Mouse (Mus musculus): ENCODE measurements around the gene Abraxas1.

- no peak for TF ChIP-seq POLR2A (IDR thresholded peaks at IDR 0.05; ENCODE audit: control insufficient read depth in 1 of 2, insufficient read depth in 1 of 2, low read depth in 1 of 2, low read length in 2 of 2, poor library complexity in 1 of 2)
- TF ChIP-seq POLR2AphosphoS2 (IDR thresholded peaks at IDR 0.05; ENCODE audit: low read length), result no peak
- no peak for TF ChIP-seq JUND (IDR thresholded peaks at IDR 0.05; ENCODE audit: low read depth, low read length)
- no peak for TF ChIP-seq GATA1 (IDR thresholded peaks at IDR 0.05; ENCODE audit: low read depth, low read length)
- no peak for TF ChIP-seq CTCF (IDR thresholded peaks at IDR 0.05 in 2 of 3, conservative IDR thresholded peaks at IDR 0.05 in 1 of 3; ENCODE audit: control insufficient read depth in 1 of 3, insufficient read depth in 1 of 3, low read depth in 2 of 3, low read length in 3 of 3, poor library complexity in 1 of 3, severe bottlenecking in 1 of 3)
- no peak for TF ChIP-seq NELFE (IDR thresholded peaks at IDR 0.05; ENCODE audit: low read depth, low read length)
- TF ChIP-seq EP300 (IDR thresholded peaks at IDR 0.05; ENCODE audit: low read depth in 1 of 2, low read length in 2 of 2), result no peak
- TF ChIP-seq E2F4 (IDR thresholded peaks at IDR 0.05; ENCODE audit: borderline replicate concordance, low read depth, low read length), result no peak
- TF ChIP-seq TCF12 (IDR thresholded peaks at IDR 0.05; ENCODE audit: low read depth, low read length), result no peak
- no peak for TF ChIP-seq POLR2AphosphoS5 (IDR thresholded peaks at IDR 0.05; ENCODE audit: borderline replicate concordance, low read depth, low read length)
- no peak for TF ChIP-seq CHD1 (IDR thresholded peaks at IDR 0.05; ENCODE audit: low read depth, low read length)
- no peak for TF ChIP-seq MXI1 (IDR thresholded peaks at IDR 0.05; ENCODE audit: low read depth, low read length)
- TF ChIP-seq BHLHE40 (IDR thresholded peaks at IDR 0.05; ENCODE audit: borderline replicate concordance, low read depth, low read length), result no peak
- TF ChIP-seq HCFC1 (IDR thresholded peaks at IDR 0.05; ENCODE audit: low read depth, low read length), result no peak
Measured at GRCm38 (mm10) chr5:100833841-100834240, 13.1 kb upstream of the Abraxas1 start.
